Mouse (Mus musculus) lung, embryonic 15.5 days (tissue): ENCODE data around the gene Thy1. TPM values are rescaled to one million over a fixed set of nuclear protein-coding genes. Genes with fewer than 3 reads are reported as not detected.

ENCODE experiments used
- ATAC-seq: fragments of 200-750 bp; cut with Nextera tagmentation; 2 replicates; pipeline ENCODE4 v1.8.0; 2017; ENCODE audit warnings: moderate number of reproducible peaks, borderline replicate concordance; ENCODE audit not compliant: low FRiP score, low TSS enrichment; ENCODE audit errors: extremely low read depth
- H3K27ac ChIP-seq: fragments of 300-500 bp; sonication (generic); 2 replicates; pipeline ENCODE4 v1.5.1; 2015; ENCODE audit warnings: moderate library complexity, mild to moderate bottlenecking, inconsistent platforms
- H3K27me3 ChIP-seq: fragments of 300-500 bp; sonication (generic); 2 replicates; pipeline ENCODE4 v1.6.1; 2015; ENCODE audit warnings: inconsistent platforms
- H3K36me3 ChIP-seq: fragments of 300-500 bp; sonication (generic); 2 replicates; pipeline ENCODE4 v1.6.1; 2015; ENCODE audit warnings: inconsistent platforms
- H3K4me1 ChIP-seq: fragments of 300-500 bp; sonication (generic); 2 replicates; pipeline ENCODE4 v1.6.1; 2015; ENCODE audit warnings: inconsistent platforms
- H3K4me2 ChIP-seq: fragments of 300-500 bp; sonication (generic); 2 replicates; pipeline ENCODE4 v1.6.1; 2015; ENCODE audit warnings: inconsistent platforms, mild to moderate bottlenecking, moderate library complexity
- H3K4me3 ChIP-seq: fragments of 300-500 bp; sonication (generic); 2 replicates; pipeline ENCODE4 v1.5.1; 2015; ENCODE audit warnings: mild to moderate bottlenecking, inconsistent platforms
- H3K9ac ChIP-seq: fragments of 300-500 bp; sonication (generic); 2 replicates; pipeline ENCODE4 v1.6.1; 2015; ENCODE audit warnings: inconsistent platforms
- H3K9me3 ChIP-seq: fragments of 300-500 bp; sonication (generic); 2 replicates; pipeline ENCODE4 v1.6.1; 2016; ENCODE audit warnings: inconsistent platforms
- WGBS: fragments of 180-500 bp; shearing (Covaris S2); methylation state at CpG from one replicate; pipeline ENCODE4 v1.1.7; 2015; 5-methylcytosine and 5-hydroxymethylcytosine counted together
- polyA plus RNA-seq: library from polyadenylated mRNA; unstranded; fragments of >200 nt; fragmentation: Nextera tagmentation; extraction: Ambion mirVana; gene quantifications from 2 replicates; pipeline ENCODE4 v1.2.1, GENCODE M21; 2015

Gene Thy1
- polyA plus RNA-seq, 1 experiment from 2014 or later: 4.1 TPM

- no peak for ATAC-seq
- Histone ChIP-seq H3K9ac (no peak overlapping the region), H3K4me2 (no peak overlapping the region), H3K4me1 (peaks cover 24% of the 10 kb centered on the region), H3K36me3 (no peaks in the 10 kb centered on the region), H3K9me3 (no peaks in the 10 kb centered on the region), H3K27me3 (peaks cover 11% of the 10 kb centered on the region), H3K4me3 (no peak overlapping the region), H3K27ac (no peak overlapping the region)
- 34% methylated on average over 11 of the region's 11 CpGs for WGBS
These were observed 28.9 kb downstream of the Thy1 start for GRCm38 (mm10) chr9:44071914-44072598.

GRCm38 (mm10) chr9:44072599-44072915 is 29.4 kb downstream of the Thy1 start:
- H3K9ac ChIP-seq: no peak overlapping the region
- H3K27ac ChIP-seq: no peak overlapping the region
- H3K4me3 ChIP-seq: no peak overlapping the region
- H3K4me2 ChIP-seq: no peak overlapping the region
- H3K27me3 ChIP-seq: peaks cover 11% of the 10 kb centered on the region
- no peak for ATAC-seq
- no peaks in the 10 kb centered on the region for H3K9me3 ChIP-seq
- no peaks in the 10 kb centered on the region for H3K36me3 ChIP-seq
- peaks cover 18% of the 10 kb centered on the region for H3K4me1 ChIP-seq
- WGBS: 41% methylated on average over 4 of the region's 4 CpGs

- peaks cover 18% of the 10 kb centered on the region; the same call in 1 of the 2 replicates for H3K4me1 ChIP-seq
- no peak overlapping the region for H3K27ac ChIP-seq
These were observed 29.9 kb downstream of the Thy1 start for GRCm38 (mm10) chr9:44073115-44073514.

GRCm38 (mm10) chr9:44074395-44075275 is 31.5 kb downstream of the Thy1 start:
- Histone ChIP-seq H3K9me3 (no peaks in the 10 kb centered on the region), H3K36me3 (no peaks in the 10 kb centered on the region), H3K27me3 (peaks cover 11% of the 10 kb centered on the region), H3K4me1 (peaks cover 32% of the 10 kb centered on the region), H3K4me3 (no peak overlapping the region), H3K9ac (no peak overlapping the region), H3K27ac (no peak overlapping the region), H3K4me2 (no peak overlapping the region)
- no peak for ATAC-seq
- WGBS: 62% methylated on average over 9 of the region's 9 CpGs

More at GRCm38 (mm10) chr9:44073115-44073514, 29.9 kb downstream of the Thy1 start:
- Histone ChIP-seq H3K4me2 (no peak overlapping the region), H3K36me3 (no peaks in the 10 kb centered on the region), H3K27me3 (peaks cover 11% of the 10 kb centered on the region), H3K9ac (no peak overlapping the region), H3K4me3 (no peak overlapping the region), H3K9me3 (no peaks in the 10 kb centered on the region)
- ATAC-seq: no peak
- WGBS: 66% methylated on average over 5 of the region's 5 CpGs

GRCm38 (mm10) chr9:44075276-44075995 is 32.3 kb downstream of the Thy1 start:
- Histone ChIP-seq H3K9me3 (no peaks in the 10 kb centered on the region), H3K36me3 (no peaks in the 10 kb centered on the region), H3K27ac (no peak overlapping the region), H3K4me2 (no peak overlapping the region), H3K4me3 (no peak overlapping the region), H3K27me3 (peaks cover 7% of the 10 kb centered on the region), H3K4me1 (peaks cover 32% of the 10 kb centered on the region), H3K9ac (no peak overlapping the region)
- 80% methylated on average over 24 of the region's 24 CpGs for WGBS
- ATAC-seq: no peak

- 63% methylated on average over 16 of the region's 16 CpGs for WGBS
- H3K27me3 ChIP-seq: no peaks in the 10 kb centered on the region; the same call in none of the 2 replicates
- H3K9ac ChIP-seq: no peak overlapping the region
- H3K4me3 ChIP-seq: no peak overlapping the region
- no peaks in the 10 kb centered on the region for H3K36me3 ChIP-seq
- no peak for ATAC-seq
- H3K4me2 ChIP-seq: no peak overlapping the region
- H3K4me1 ChIP-seq: peaks cover 27% of the 10 kb centered on the region
- no peak overlapping the region for H3K27ac ChIP-seq
- no peaks in the 10 kb centered on the region for H3K9me3 ChIP-seq
These were observed 33.0 kb downstream of the Thy1 start for GRCm38 (mm10) chr9:44075996-44076763.

GRCm38 (mm10) chr9:44076764-44077120 is 33.6 kb downstream of the Thy1 start:
- Histone ChIP-seq H3K4me3 (no peak overlapping the region), H3K9ac (no peak overlapping the region), H3K9me3 (no peaks in the 10 kb centered on the region), H3K27me3 (no peaks in the 10 kb centered on the region; the same call in none of the 2 replicates), H3K36me3 (no peaks in the 10 kb centered on the region), H3K4me1 (peaks cover 22% of the 10 kb centered on the region), H3K4me2 (no peak overlapping the region), H3K27ac (no peak overlapping the region)
- 16% methylated on average over 5 of the region's 5 CpGs for WGBS
- ATAC-seq: no peak

GRCm38 (mm10) chr9:44077266-44077910 is 34.2 kb downstream of the Thy1 start:
- ATAC-seq: no peak
- peaks cover 2% of the 10 kb centered on the region for H3K27me3 ChIP-seq
- peaks cover 17% of the 10 kb centered on the region for H3K4me1 ChIP-seq
- no peak overlapping the region for H3K9ac ChIP-seq
- 73% methylated on average over 11 of the region's 11 CpGs for WGBS
- no peak overlapping the region for H3K4me2 ChIP-seq
- H3K36me3 ChIP-seq: no peaks in the 10 kb centered on the region
- no peak overlapping the region for H3K27ac ChIP-seq
- H3K4me3 ChIP-seq: no peak overlapping the region
- no peaks in the 10 kb centered on the region for H3K9me3 ChIP-seq

GRCm38 (mm10) chr9:44078136-44078797 is 35.1 kb downstream of the Thy1 start:
- no peak overlapping the region for H3K27ac ChIP-seq
- H3K4me2 ChIP-seq: peak overlapping the region; percentile 24
- H3K4me1 ChIP-seq: peaks cover 14% of the 10 kb centered on the region
- H3K9ac ChIP-seq: no peak overlapping the region
- H3K27me3 ChIP-seq: peaks cover 11% of the 10 kb centered on the region
- H3K36me3 ChIP-seq: no peaks in the 10 kb centered on the region
- no peak for ATAC-seq
- 74% methylated on average over 10 of the region's 10 CpGs for WGBS
- no peak overlapping the region for H3K4me3 ChIP-seq
- H3K9me3 ChIP-seq: no peaks in the 10 kb centered on the region

- no peak overlapping the region for H3K4me3 ChIP-seq
- H3K27me3 ChIP-seq: peaks cover 20% of the 10 kb centered on the region
- peak overlapping the region; percentile 24 for H3K4me2 ChIP-seq
- no peaks in the 10 kb centered on the region for H3K9me3 ChIP-seq
- no peak overlapping the region for H3K9ac ChIP-seq
- no peaks in the 10 kb centered on the region for H3K36me3 ChIP-seq
- no peak overlapping the region for H3K27ac ChIP-seq
- peaks cover 23% of the 10 kb centered on the region for H3K4me1 ChIP-seq
- 19% methylated on average over 16 of the region's 16 CpGs for WGBS
- peak; percentile 75 for ATAC-seq
These were observed 36.0 kb downstream of the Thy1 start for GRCm38 (mm10) chr9:44078955-44079756.
